Mouse (Mus musculus) layer of hippocampus, postnatal 14 days (tissue): ENCODE results near the gene Ric8a. TPM values are rescaled to one million over a fixed set of nuclear protein-coding genes. Genes with fewer than 3 reads are reported as not detected.

ENCODE experiments used
- total RNA-seq, 2 experiments: library from RNA; stranded (reverse); gene quantifications; 2 replicates each; pipeline ENCODE4 v1.2.3; 2021

Ric8a gene
- total RNA-seq, 2 experiments from 2014 or later, result 88.2 to 90.6 TPM

Other genes with a start within 250 kb of the Ric8a start
- gene Olfr61, start 228.0 kb upstream of the Ric8a start, total RNA-seq, result not detected
- gene Olfr53, start 210.5 kb upstream of the Ric8a start, total RNA-seq, result not detected
- under 1 TPM; 0.14 to 0.74 TPM for gene Olfr539, start 197.0 kb upstream of the Ric8a start, total RNA-seq
- under 1 TPM; 0.05 to 0.17 TPM for gene Olfr45, start 175.0 kb upstream of the Ric8a start, total RNA-seq
- not detected for gene Olfr541, start 159.7 kb upstream of the Ric8a start, total RNA-seq
- not detected for gene Cyp2e1, start 93.2 kb upstream of the Ric8a start, total RNA-seq
- gene Syce1, start 69.1 kb upstream of the Ric8a start, total RNA-seq, result not detected
- 10 to 100 TPM in 1 of 2 experiments, 1 to 10 TPM in 1; 8.0 to 11.2 TPM for gene Zfp941, start 34.8 kb upstream of the Ric8a start, total RNA-seq
- gene Urah, start 21.9 kb upstream of the Ric8a start, total RNA-seq, result 1 to 10 TPM in 1 of 2 experiments, not detected in 1; 1.0 TPM
- gene Scgb1c1, start 11.4 kb upstream of the Ric8a start, total RNA-seq, result not detected
- not detected for gene Odf3, start 9.2 kb upstream of the Ric8a start, total RNA-seq
- gene Gm45785, start 626 bp upstream of the Ric8a start, total RNA-seq, result 1 to 10 TPM in 1 of 2 experiments, not detected in 1; 1.6 TPM
- gene Bet1l, start 620 bp downstream of the Ric8a start, total RNA-seq, result 10 to 100 TPM; 28.4 to 29.5 TPM
- gene Psmd13, start 25.0 kb downstream of the Ric8a start, total RNA-seq, result 100 to 1,000 TPM; 131 to 135 TPM
- gene Sirt3, start 25.4 kb downstream of the Ric8a start, total RNA-seq, result 10 to 100 TPM; 60.2 to 65.6 TPM
- 1 to 10 TPM; 1.4 to 1.5 TPM for gene Cox8b, start 43.5 kb downstream of the Ric8a start, total RNA-seq
- gene Nlrp6, start 63.9 kb downstream of the Ric8a start, total RNA-seq, result under 1 TPM; 0.35 to 0.55 TPM
- 1 to 10 TPM; 4.1 to 5.1 TPM for gene Pgghg, start 84.4 kb downstream of the Ric8a start, total RNA-seq
- not detected for gene Ifitm5, start 93.3 kb downstream of the Ric8a start, total RNA-seq
- gene Gm45717, start 99.0 kb downstream of the Ric8a start, total RNA-seq, result not detected
- 10 to 100 TPM; 15.1 to 20.8 TPM for gene Ifitm2, start 99.0 kb downstream of the Ric8a start, total RNA-seq
- gene Ifitm1, start 110.3 kb downstream of the Ric8a start, total RNA-seq, result 1 to 10 TPM; 3.3 to 6.3 TPM
- gene Ifitm3, start 153.8 kb downstream of the Ric8a start, total RNA-seq, result 10 to 100 TPM in 1 of 2 experiments, 1 to 10 TPM in 1; 6.9 to 13.0 TPM
- gene Ifitm6, start 161.0 kb downstream of the Ric8a start, total RNA-seq, result not detected
- not detected for gene Gm17387, start 172.2 kb downstream of the Ric8a start, total RNA-seq
- 10 to 100 TPM; 90.0 to 97.9 TPM for gene B4galnt4, start 204.1 kb downstream of the Ric8a start, total RNA-seq
- not detected for gene Pkp3, start 221.3 kb downstream of the Ric8a start, total RNA-seq
- gene Sigirr, start 243.6 kb downstream of the Ric8a start, total RNA-seq, result 1 to 10 TPM; 2.3 to 3.0 TPM